Mouse (Mus musculus) embryonic fibroblast, embryonic 13.5 days (primary cell): ENCODE results near the gene Ctsg.

Experiments
- CTCF ChIP-seq: IDR thresholded peaks from 2 replicates; pipeline ENCODE4 v1.5.1; 2011; ENCODE audit warnings: mild to moderate bottlenecking, control low read depth, low read length, moderate library complexity, borderline replicate concordance; ENCODE audit not compliant: insufficient read depth
- POLR2A ChIP-seq: IDR thresholded peaks from 2 replicates; pipeline ENCODE4 v1.6.1; 2011; ENCODE audit warnings: low read depth, mild to moderate bottlenecking, control low read depth, low read length, moderate library complexity

DNA sequence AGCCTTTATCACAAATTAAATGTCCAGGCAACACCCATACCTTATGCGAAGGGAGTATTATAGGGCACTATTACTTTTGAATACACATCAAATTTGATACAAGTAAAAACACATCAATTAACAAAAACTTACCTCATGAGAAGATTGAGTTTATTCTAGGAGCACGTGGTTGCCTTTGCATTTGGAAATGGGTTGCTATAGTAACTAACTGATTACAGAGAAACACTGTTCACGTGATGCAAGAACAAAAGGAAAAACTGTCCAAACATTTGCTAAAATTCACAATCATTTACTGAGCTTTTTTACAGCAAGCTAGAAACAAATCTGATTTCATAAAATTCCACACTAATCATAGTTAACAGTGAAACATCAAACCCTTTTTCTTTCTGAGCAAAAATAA, 1.1 kb upstream of the Ctsg start:
- no peak for TF ChIP-seq CTCF
- TF ChIP-seq POLR2A = no peak
